8 mouse cellular contexts compared by ENCODE assay signal in genomic region chr16:22163456-22163851, GRCm38 (mm10). TPM values are rescaled to one million over a fixed set of nuclear protein-coding genes. Genes with fewer than 3 reads are reported as not detected.
DNase-seq lines count a peak whose midpoint lies in the region; ATAC-seq lines count a peak whose summit lies in the region.

No protein-coding gene starts in this region.

- H3K4me1 ChIP-seq in embryonic facial prominence, embryonic 10.5 days: peaks cover 34% of the 10 kb centered on the region
- 0 out of 2 replicates have a peak, but pooled peaks cover 2% of the 10 kb centered on the region for H3K4me1 ChIP-seq in limb, embryonic 11.5 days (ENCODE audit: control insufficient read depth, insufficient read depth, low read length)
- H3K4me1 ChIP-seq in midbrain, embryonic 13.5 days (replicated peaks): peaks cover 26% of the 10 kb centered on the region

- ATAC-seq in limb, embryonic 11.5 days (ENCODE audit: insufficient number of reproducible peaks, low FRiP score, low TSS enrichment, low read depth): peak; percentile 72
- peak; percentile 78 for ATAC-seq in midbrain, embryonic 13.5 days

- no peaks in the 10 kb centered on the region for H3K9me3 ChIP-seq in embryonic facial prominence, embryonic 10.5 days
- no peaks in the 10 kb centered on the region for H3K9me3 ChIP-seq in limb, embryonic 11.5 days (ENCODE audit: control insufficient read depth, low read length)
- H3K9me3 ChIP-seq in midbrain, embryonic 13.5 days: no peaks in the 10 kb centered on the region

- intact Hi-C loops in heart, postnatal 10 days (cut with DNase I): loop anchor here (5.0 kb wide), 2 partner anchors 56 to 104 kb away; partner anchors contain the start of gene Tra2b

- H3K4me3 ChIP-seq in embryonic facial prominence, embryonic 10.5 days: peak overlapping the region; percentile 97
- H3K4me3 ChIP-seq in limb, embryonic 11.5 days (ENCODE audit: low read depth, low read length): peak overlapping the region; percentile 97
- H3K4me3 ChIP-seq in midbrain, embryonic 13.5 days (replicated peaks): peak overlapping the region; percentile 93

- H3K27me3 ChIP-seq in embryonic facial prominence, embryonic 10.5 days (replicated peaks; ENCODE audit: low read depth, poor library complexity, severe bottlenecking): no peaks in the 10 kb centered on the region
- H3K27me3 ChIP-seq in limb, embryonic 11.5 days (ENCODE audit: control insufficient read depth, insufficient read depth, low read length): no peaks in the 10 kb centered on the region
- H3K27me3 ChIP-seq in midbrain, embryonic 13.5 days: no peaks in the 10 kb centered on the region; the same call in 1 of the 2 replicates

- peak; percentile 40 for DNase-seq in right cerebral cortex, postnatal 4 days
- DNase-seq in right cerebral cortex, adult 18-20 months: no peak
- DNase-seq in embryonic facial prominence, embryonic 10.5 days (ENCODE audit: low spot score): peak; percentile 75
- DNase-seq in heart, postnatal 10 days: peak; percentile 51
- DNase-seq in limb, embryonic 11.5 days (ENCODE audit: low spot score): peak; percentile 76
- no peak for DNase-seq in layer of hippocampus, adult 11-12 months (ENCODE audit: low spot score)
- DNase-seq in layer of hippocampus, adult 9-10 months (ENCODE audit: low spot score): no peak

- H3K36me3 ChIP-seq in embryonic facial prominence, embryonic 10.5 days (replicated peaks): peaks cover 6% of the 10 kb centered on the region
- no peaks in the 10 kb centered on the region for H3K36me3 ChIP-seq in limb, embryonic 11.5 days (ENCODE audit: control insufficient read depth, insufficient read depth, low read length)
- H3K36me3 ChIP-seq in midbrain, embryonic 13.5 days: no peaks in the 10 kb centered on the region

- WGBS in embryonic facial prominence, embryonic 10.5 days: under 1% methylated on average over 27 of the region's 27 CpGs
- under 1% methylated on average over 26 of the region's 27 CpGs for WGBS in limb, embryonic 11.5 days
- under 1% methylated on average over 27 of the region's 27 CpGs for WGBS in midbrain, embryonic 13.5 days

- peak overlapping the region; percentile 99 for H3K27ac ChIP-seq in embryonic facial prominence, embryonic 10.5 days (replicated peaks)
- peak overlapping the region; percentile 93 for H3K27ac ChIP-seq in limb, embryonic 11.5 days (replicated peaks; ENCODE audit: low read depth, low read length)
- H3K27ac ChIP-seq in midbrain, embryonic 13.5 days: peak overlapping the region; percentile 89

- peak overlapping the region; percentile 54 for H3K4me2 ChIP-seq in limb, embryonic 11.5 days (ENCODE audit: low read depth, severe bottlenecking)
- peak overlapping the region; percentile 89 for H3K4me2 ChIP-seq in midbrain, embryonic 13.5 days (replicated peaks)

- peak overlapping the region; percentile 93 for H3K9ac ChIP-seq in limb, embryonic 11.5 days (ENCODE audit: low read length)
- H3K9ac ChIP-seq in midbrain, embryonic 13.5 days (replicated peaks): peak overlapping the region; percentile 94

RNA-seq across cellular contexts. Expression of gene Igf2bp2, which starts 0.4 kb away (rescaled TPM):
- 174 and 198 TPM in 2 replicates for polyA plus RNA-seq in embryonic facial prominence, embryonic 10.5 days (2016; fragmentation: Nextera tagmentation; extraction: Ambion mirVana)
- total RNA-seq in heart, postnatal 10 days (2021): 10 to 100 TPM; 11.6 to 20.0 TPM
- polyA plus RNA-seq in limb, embryonic 11.5 days (2014; fragmentation: Nextera tagmentation; extraction: Ambion mirVana): 190 and 206 TPM in 2 replicates
- 31.8 and 32.2 TPM in 2 replicates for polyA plus RNA-seq in midbrain, embryonic 13.5 days (2015; fragmentation: Nextera tagmentation; extraction: Ambion mirVana)

Comparison
In these comparisons a context has a peak if more than half of its experiments do, and no peak if none do; other contexts are left out.
1. DNase-seq: peak in right cerebral cortex, postnatal 4 days (single experiment), embryonic facial prominence, embryonic 10.5 days (single experiment), heart, postnatal 10 days (2 of 2) and limb, embryonic 11.5 days (single experiment); none in right cerebral cortex, adult 18-20 months (single experiment), layer of hippocampus, adult 11-12 months (single experiment) and layer of hippocampus, adult 9-10 months (single experiment).
2. Peak in every context shown above with its lines, with median percentiles within 50 percentile points of each other: H3K27ac ChIP-seq and H3K4me3 ChIP-seq.